Mouse (Mus musculus) CH12.LX (cell line): Measurements from ENCODE around the gene Fyb. TPM values are rescaled to one million over a fixed set of nuclear protein-coding genes. Genes with fewer than 3 reads are reported as not detected.

Experiments
- DNase-seq: peaks from one replicate; pipeline ENCODE4 v3.0.0-alpha.2; 2013; ENCODE audit errors: extremely low read depth
- H3K27ac ChIP-seq: 2 replicates; pipeline ENCODE4 v1.5.1; 2012; ENCODE audit warnings: low read depth, mild to moderate bottlenecking, control low read depth, moderate library complexity; ENCODE audit not compliant: insufficient read depth
- H3K27me3 ChIP-seq: replicated peaks from 2 replicates; pipeline ENCODE3; 2012; ENCODE audit warnings: inconsistent platforms
- H3K36me3 ChIP-seq, 2 experiments: replicated peaks in 1 of 2; 2 replicates each; pipeline versions ENCODE3 to v1.6.1; 2012; ENCODE audit warnings: inconsistent platforms in 1 of 2, low read length in 1 of 2, mild to moderate bottlenecking in 1 of 2, mixed read lengths in 1 of 2, moderate library complexity in 1 of 2; ENCODE audit not compliant: control insufficient read depth in 1 of 2, insufficient read depth in 1 of 2
- H3K4me1 ChIP-seq, 2 experiments: 2 replicates each; pipeline ENCODE4 v1.6.1; 2012; ENCODE audit warnings: inconsistent platforms in 1 of 2, moderate library complexity in 1 of 2; ENCODE audit not compliant: insufficient read depth in 2 of 2, control insufficient read depth in 1 of 2
- H3K4me2 ChIP-seq: 2 replicates; pipeline ENCODE4 v1.6.1; 2012; ENCODE audit warnings: low read depth, mild to moderate bottlenecking, control low read depth; ENCODE audit not compliant: poor library complexity, insufficient read depth, severe bottlenecking
- H3K4me3 ChIP-seq, 3 experiments: fragments of 150-350 bp in 1 of 3; sonication (generic) in 1 of 3; replicated peaks in 1 of 3; 2 replicates each; pipeline versions ENCODE3 to v1.5.1; 2011 to 2012; ENCODE audit warnings: low read depth in 2 of 3, low read length in 2 of 3, mild to moderate bottlenecking in 2 of 3, moderate library complexity in 2 of 3, control low read depth in 1 of 3, improper control_type of control experiment in 1 of 3, inconsistent platforms in 1 of 3, mixed read lengths in 1 of 3; ENCODE audit not compliant: poor library complexity in 1 of 3
- H3K79me2 ChIP-seq: replicated peaks from 2 replicates; pipeline ENCODE4 v1.6.1; 2012; ENCODE audit warnings: mild to moderate bottlenecking, moderate library complexity; ENCODE audit not compliant: control insufficient read depth, poor library complexity, insufficient read depth, severe bottlenecking; ENCODE audit errors: extremely low read depth
- H3K9ac ChIP-seq: 2 replicates; pipeline ENCODE4 v1.6.1; 2012; ENCODE audit warnings: low read depth, mild to moderate bottlenecking, control low read depth, moderate library complexity; ENCODE audit not compliant: insufficient read depth
- H3K9me3 ChIP-seq: replicated peaks from 2 replicates; pipeline ENCODE3; 2012; ENCODE audit warnings: low read length, inconsistent platforms, mixed read lengths
- BHLHE40 ChIP-seq: IDR thresholded peaks from 2 replicates; pipeline ENCODE4 v1.6.1; 2011; ENCODE audit warnings: mild to moderate bottlenecking, low read depth, low read length, improper control_type of control experiment
- CHD2 ChIP-seq: IDR thresholded peaks from 2 replicates; pipeline ENCODE4 v1.6.1; 2011; ENCODE audit warnings: low read length, improper control_type of control experiment
- ELF1 ChIP-seq: IDR thresholded peaks from 2 replicates; pipeline ENCODE4 v1.6.1; 2014; ENCODE audit warnings: low read depth, mild to moderate bottlenecking, inconsistent platforms, low read length, improper control_type of control experiment
- GABPA ChIP-seq: IDR thresholded peaks from 2 replicates; pipeline ENCODE4 v1.6.1; 2012; ENCODE audit warnings: low read depth, low read length, improper control_type of control experiment, inconsistent platforms; ENCODE audit not compliant: insufficient replicate concordance
- JUN ChIP-seq: IDR thresholded peaks from 2 replicates; pipeline ENCODE4 v1.6.1; 2011; ENCODE audit warnings: low read depth, mild to moderate bottlenecking, low read length, improper control_type of control experiment, moderate library complexity; ENCODE audit not compliant: insufficient read depth
- MAX ChIP-seq: IDR thresholded peaks from 2 replicates; pipeline ENCODE4 v1.6.1; 2011; ENCODE audit warnings: low read length, improper control_type of control experiment
- MAZ ChIP-seq: IDR thresholded peaks from 2 replicates; pipeline ENCODE4 v1.6.1; 2012; ENCODE audit warnings: low read depth, mild to moderate bottlenecking, inconsistent platforms, low read length, improper control_type of control experiment, moderate library complexity
- MEF2A ChIP-seq: IDR thresholded peaks from 2 replicates; pipeline ENCODE4 v1.6.1; 2014; ENCODE audit warnings: low read depth, mild to moderate bottlenecking, inconsistent platforms, low read length, improper control_type of control experiment, borderline replicate concordance
- MXI1 ChIP-seq: IDR thresholded peaks from 2 replicates; pipeline ENCODE4 v1.6.1; 2011; ENCODE audit warnings: mild to moderate bottlenecking, low read depth, low read length, improper control_type of control experiment
- MYC ChIP-seq: IDR thresholded peaks from 2 replicates; pipeline ENCODE4 v1.6.1; 2011; ENCODE audit warnings: low read depth, mild to moderate bottlenecking, improper control_type of control experiment, low read length
- NRF1 ChIP-seq: IDR thresholded peaks from 2 replicates; pipeline ENCODE4 v1.6.1; 2014; ENCODE audit warnings: low read depth, mild to moderate bottlenecking, inconsistent platforms, low read length, improper control_type of control experiment, moderate library complexity
- PAX5 ChIP-seq: IDR thresholded peaks from 2 replicates; pipeline ENCODE4 v1.6.1; 2012; ENCODE audit warnings: low read length, inconsistent platforms, mixed read lengths
- POLR2AphosphoS2 ChIP-seq: IDR thresholded peaks from 2 replicates; pipeline ENCODE4 v1.6.1; 2011; ENCODE audit warnings: low read depth, low read length, improper control_type of control experiment
- RAD21 ChIP-seq: IDR thresholded peaks from 2 replicates; pipeline ENCODE4 v1.6.1; 2011; ENCODE audit warnings: low read depth, mild to moderate bottlenecking, low read length, improper control_type of control experiment, moderate library complexity
- USF1 ChIP-seq: IDR thresholded peaks from 2 replicates; pipeline ENCODE4 v1.6.1; 2014; ENCODE audit warnings: low read depth, mild to moderate bottlenecking, inconsistent platforms, low read length, improper control_type of control experiment
- USF2 ChIP-seq: conservative IDR thresholded peaks from 2 replicates; pipeline ENCODE4 v1.6.1; 2011; ENCODE audit warnings: low read depth, low read length, improper control_type of control experiment
- ZC3H11A ChIP-seq: IDR thresholded peaks from 2 replicates; pipeline ENCODE4 v1.6.1; 2012; ENCODE audit warnings: low read depth, mild to moderate bottlenecking, inconsistent platforms, low read length, improper control_type of control experiment
- ZMIZ1 ChIP-seq: IDR thresholded peaks from 2 replicates; pipeline ENCODE4 v1.6.1; 2012; ENCODE audit warnings: low read depth, mild to moderate bottlenecking, inconsistent platforms, low read length, improper control_type of control experiment
- ZNF384 ChIP-seq: IDR thresholded peaks from 2 replicates; pipeline ENCODE4 v1.6.1; 2012; ENCODE audit warnings: low read depth, low read length, improper control_type of control experiment, inconsistent platforms
- dilution Hi-C: fragments of 300-500 bp; cut with MboI; formaldehyde crosslinking; loops from 2 replicates; pipeline ENCODE4 v1.14.3; 2020; ENCODE audit warnings: low sequenced_read_pairs; ENCODE audit not compliant: extremely low pct_unique_long_range_greater_than_20kb, extremely low pct_ligation_motif_present
- in situ Hi-C: fragments of 300-500 bp; cut with MboI; formaldehyde crosslinking; loops from 3 replicates; pipeline ENCODE4 v1.14.3; 2019; ENCODE audit warnings: low sequenced_read_pairs, low pct_ligation_motif_present, low pct_unique_long_range_greater_than_20kb, mixed read lengths
- polyA plus RNA-seq: library from polyadenylated mRNA; unstranded; fragments of >175 nt; gene quantifications from 2 replicates; pipeline ENCODE4 v1.2.1, GENCODE M21; 2012; ENCODE audit warnings: low read depth; ENCODE audit not compliant: insufficient read length
- total RNA-seq, 2 experiments: library from RNA; depleted of rRNA; stranded (reverse); fragments of 300-350 nt in 1 of 2; fragments of >200 nt in 1 of 2; gene quantifications; 2 replicates each; pipeline ENCODE4 v1.2.3; 2012 to 2014

Gene Fyb
- total and polyA plus RNA-seq, 3 experiments: 17.6 to 60.1 (median 32.2) TPM

DNA sequence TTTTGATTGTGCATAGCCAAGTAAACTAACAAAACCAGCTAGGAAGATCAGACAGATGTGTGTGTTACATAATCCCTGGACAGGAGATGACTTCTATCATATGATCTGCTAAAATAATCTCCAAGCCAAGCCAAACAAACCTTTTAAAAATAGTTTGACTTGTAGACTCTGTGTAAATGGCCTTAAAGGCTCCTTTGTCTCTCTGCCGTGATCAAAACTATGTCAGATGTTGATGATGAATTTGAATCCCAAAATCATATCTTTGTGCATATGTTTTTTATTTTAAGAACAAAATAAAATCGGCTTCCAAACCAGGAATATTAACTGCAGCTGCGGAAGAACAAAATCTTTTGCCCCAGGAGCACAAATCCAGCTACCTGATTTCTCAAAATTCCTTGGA, 64.9 kb downstream of the Fyb start:
- Histone ChIP-seq H3K36me3 (no peaks in the 10 kb centered on the region), H3K4me2 (no peak overlapping the region), H3K79me2 (no peaks in the 10 kb centered on the region), H3K4me3 (no peak overlapping the region), H3K27me3 (no peaks in the 10 kb centered on the region), H3K9me3 (no peaks in the 10 kb centered on the region), H3K4me1 (peaks cover 0 to 11% of the 10 kb centered on the region in 2 experiments; a peak in 1 of 4 replicates), H3K9ac (no peak overlapping the region), H3K27ac (no peak overlapping the region)
- no peak for TF ChIP-seq MYC
- no peak for TF ChIP-seq ZNF384
- TF ChIP-seq USF2: no peak
- no peak for TF ChIP-seq GABPA
- TF ChIP-seq RAD21: no peak
- no peak for TF ChIP-seq JUN
- no peak for TF ChIP-seq NRF1
- no peak for TF ChIP-seq ELF1
- no peak for TF ChIP-seq BHLHE40
- TF ChIP-seq PAX5: no peak
- TF ChIP-seq MAZ: no peak
- dilution Hi-C loops: no loop called here
- in situ Hi-C loops: no loop called here
- DNase-seq: no peak

DNA sequence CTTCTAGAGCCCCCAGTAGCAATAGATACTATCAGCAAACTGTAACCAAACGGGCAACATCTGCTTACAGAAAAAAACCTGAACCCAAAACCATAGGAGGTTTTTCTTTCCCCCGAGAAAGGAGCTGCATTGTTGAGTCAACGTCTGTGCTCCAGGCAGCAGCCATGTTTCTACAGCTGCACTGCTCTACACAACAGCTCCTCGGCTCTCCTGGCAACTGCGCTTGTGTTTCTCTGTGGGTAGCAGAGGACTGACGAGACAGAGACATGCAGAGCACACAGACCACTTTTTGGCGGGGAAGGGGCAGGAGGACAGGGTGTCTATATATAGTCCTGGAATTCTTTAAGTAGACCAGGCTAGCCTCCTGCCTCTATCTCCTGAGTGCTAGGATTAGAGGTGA, 65.5 kb downstream of the Fyb start:
- H3K79me2 ChIP-seq: no peaks in the 10 kb centered on the region
- no peaks in the 10 kb centered on the region for H3K9me3 ChIP-seq
- in situ Hi-C loops (no loop called here), dilution Hi-C loops (no loop called here)
- no peaks in the 10 kb centered on the region for H3K36me3 ChIP-seq
- no peak overlapping the region for H3K27ac ChIP-seq
- no peaks in the 10 kb centered on the region for H3K27me3 ChIP-seq
- DNase-seq: no peak
- no peak overlapping the region for H3K4me3 ChIP-seq
- peaks cover 0 to 11% of the 10 kb centered on the region in 2 experiments; a peak in 1 of 4 replicates for H3K4me1 ChIP-seq
- no peak overlapping the region for H3K4me2 ChIP-seq
- no peak overlapping the region for H3K9ac ChIP-seq
- TF ChIP-seq MXI1: no peak
- TF ChIP-seq ZMIZ1: no peak
- no peak for TF ChIP-seq USF1
- no peak for TF ChIP-seq RAD21
- TF ChIP-seq MEF2A: no peak
- no peak for TF ChIP-seq MAX
- TF ChIP-seq CHD2: no peak
- TF ChIP-seq POLR2AphosphoS2: no peak
- TF ChIP-seq ZC3H11A: no peak
